ENCODE assay signal across 16 mouse cellular contexts in the genomic region with DNA sequence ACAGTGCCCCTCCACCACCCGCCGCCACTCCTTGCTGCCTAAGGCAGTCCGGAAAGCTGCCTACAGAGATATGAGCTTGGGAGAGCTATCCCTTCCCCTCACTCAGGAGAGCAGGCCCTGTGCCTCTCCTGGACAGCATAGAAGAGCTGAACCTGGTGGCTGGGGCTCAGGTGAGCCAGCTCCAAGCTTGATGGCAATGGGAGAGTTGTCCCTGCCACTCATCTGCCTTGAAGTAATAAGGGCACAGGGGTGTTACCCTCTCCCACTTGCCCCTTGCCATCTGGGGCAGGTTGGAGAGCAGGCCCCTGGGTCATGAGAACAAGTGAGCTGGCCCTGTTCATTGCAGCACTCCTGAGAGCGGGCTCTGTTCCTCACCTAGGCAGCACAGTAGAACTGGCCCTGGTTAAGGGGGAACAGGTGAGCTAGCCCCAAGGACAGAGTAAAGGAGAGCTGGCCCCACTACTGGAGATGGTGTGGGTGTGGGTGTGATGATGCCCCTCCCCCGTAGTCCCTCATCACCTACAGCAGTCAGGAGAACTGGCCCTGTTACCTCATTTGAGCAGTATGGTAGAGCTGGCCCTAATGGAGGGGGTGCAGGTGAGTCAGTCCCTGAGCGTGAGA. TPM values are rescaled to one million over a fixed set of nuclear protein-coding genes. Genes with fewer than 3 reads are reported as not detected.
DNase-seq lines count a peak whose midpoint lies in the region; ATAC-seq lines count a peak whose summit lies in the region.
"Had no signal": no experiment of that assay in that cellular context is flagged by ENCODE, and none has a peak within 500 bp of the region (broad histone marks: within the 10 kb centered on the region; RNA-seq: fewer than 3 reads in every experiment).

No protein-coding gene starts in this region.

- no peaks in the 10 kb centered on the region for H3K27me3 ChIP-seq in heart, embryonic 15.5 days
- no peaks in the 10 kb centered on the region for H3K27me3 ChIP-seq in liver, embryonic 11.5 days (replicated peaks; ENCODE audit: control insufficient read depth, insufficient read depth, low read length)
- H3K27me3 ChIP-seq in limb, embryonic 10.5 days (ENCODE audit: low read depth, poor library complexity, severe bottlenecking) = no peaks in the 10 kb centered on the region

- intact Hi-C loops in heart, postnatal 25 days (cut with DNase I) = no loop called here

- H3K4me1 ChIP-seq in heart, embryonic 15.5 days (replicated peaks) = peaks cover 8% of the 10 kb centered on the region; the same call in 1 of the 2 replicates
- H3K4me1 ChIP-seq in liver, embryonic 11.5 days (replicated peaks; ENCODE audit: control insufficient read depth, insufficient read depth, low read length) = no peaks in the 10 kb centered on the region
- peaks cover 40% of the 10 kb centered on the region for H3K4me1 ChIP-seq in limb, embryonic 10.5 days

- H3K4me2 ChIP-seq in heart, embryonic 15.5 days = no peak overlapping the region
- no peak overlapping the region for H3K4me2 ChIP-seq in liver, embryonic 11.5 days

- ATAC-seq in heart, embryonic 15.5 days (replicated peaks; ENCODE audit: insufficient number of reproducible peaks, insufficient read depth, low FRiP score, low read depth) = peak; percentile 20; the same call in 1 of the 2 replicates
- ATAC-seq in liver, embryonic 11.5 days (replicated peaks; ENCODE audit: low FRiP score) = 0 out of 2 replicates have a peak, but pooled peaks have one; percentile 15
- ATAC-seq: forebrain, embryonic 16.5 days; inflammation-experienced regulatory T-cells, adult 6 months had no signal

- H3K36me3 ChIP-seq in heart, embryonic 15.5 days = no peaks in the 10 kb centered on the region
- 0 out of 2 replicates have a peak, but pooled peaks cover 2% of the 10 kb centered on the region for H3K36me3 ChIP-seq in liver, embryonic 11.5 days (ENCODE audit: control insufficient read depth, insufficient read depth, low read length)
- H3K36me3 ChIP-seq in limb, embryonic 10.5 days = peaks cover 88% of the 10 kb centered on the region

- no peak for DNase-seq in heart, postnatal 25 days (ENCODE audit: low spot score)
- DNase-seq in liver, embryonic 11.5 days (ENCODE audit: low spot score) = no peak
- DNase-seq in liver = no peak
- DNase-seq in ZHBTc4 (ENCODE audit: low read depth, low spot score) = peak; percentile 10
- DNase-seq in limb, embryonic 10.5 days (ENCODE audit: low spot score) = no peak
- DNase-seq in ovary, postnatal 14 days (ENCODE audit: low spot score) = no peak
- DNase-seq in thymus, postnatal 10 days (ENCODE audit: low spot score in 2 of 2) = no peak
- DNase-seq: adrenal gland, postnatal 14 days; cerebellum, postnatal 14 days; right cerebral cortex, postnatal 25 days had no signal

- H3K4me3 ChIP-seq in heart, embryonic 15.5 days = no peak overlapping the region
- no peak overlapping the region for H3K4me3 ChIP-seq in liver, embryonic 11.5 days (ENCODE audit: low read depth, low read length)
- no peak overlapping the region for H3K4me3 ChIP-seq in limb, embryonic 10.5 days
- H3K4me3 ChIP-seq: myocyte had no signal

- 86% methylated on average over 6 of the region's 6 CpGs for WGBS in heart, embryonic 15.5 days
- 88% methylated on average over 6 of the region's 6 CpGs for WGBS in liver, embryonic 11.5 days
- 93% methylated on average over 6 of the region's 6 CpGs for WGBS in limb, embryonic 10.5 days

- H3K9ac ChIP-seq in heart, embryonic 15.5 days = no peak overlapping the region
- no peak overlapping the region for H3K9ac ChIP-seq in liver, embryonic 11.5 days (ENCODE audit: low read depth, low read length)
- H3K9ac ChIP-seq: liver, embryonic 14.5 days had no signal

- H3K9me3 ChIP-seq in heart, embryonic 15.5 days (replicated peaks) = no peaks in the 10 kb centered on the region
- H3K9me3 ChIP-seq in liver, embryonic 11.5 days (ENCODE audit: control insufficient read depth, low read length) = no peaks in the 10 kb centered on the region
- no peaks in the 10 kb centered on the region for H3K9me3 ChIP-seq in limb, embryonic 10.5 days (replicated peaks)

- H3K27ac ChIP-seq in heart, embryonic 15.5 days = no peak overlapping the region
- no peak overlapping the region for H3K27ac ChIP-seq in liver, embryonic 11.5 days (ENCODE audit: low read depth, low read length)
- peak overlapping the region; percentile 20; the same call in 1 of the 2 replicates for H3K27ac ChIP-seq in limb, embryonic 10.5 days
- H3K27ac ChIP-seq: liver, embryonic 14.5 days had no signal

RNA-seq across cellular contexts. Expression of a gene that starts 28.7 kb away (rescaled TPM):
- 4.7 and 5.7 TPM in 2 replicates for polyA plus RNA-seq in heart, embryonic 15.5 days (2015; fragmentation: Nextera tagmentation; extraction: Ambion mirVana)
- total RNA-seq in heart, postnatal 25 days (2021) = 10 to 100 TPM; 18.0 to 22.8 TPM
- 6.9 TPM in 2 replicates for polyA plus RNA-seq in liver, embryonic 11.5 days (2014; fragmentation: Nextera tagmentation; extraction: Ambion mirVana)
- 58.8 and 63.8 TPM in 2 replicates for polyA plus RNA-seq in limb, embryonic 10.5 days (2016; fragmentation: Nextera tagmentation; extraction: Ambion mirVana)
- total RNA-seq: MEL had no signal
